Mouse (Mus musculus) cerebellum, adult 2 months (tissue): Measurements from ENCODE around the gene Atxn7l3.

Experiments
- CTCF ChIP-seq: fragments of 200-500 bp; IDR thresholded peaks from 2 replicates; pipeline ENCODE4 v1.5.1; 2011; ENCODE audit warnings: low read depth, mild to moderate bottlenecking, control low read depth, low read length, moderate library complexity, borderline replicate concordance; ENCODE audit not compliant: insufficient read depth
- POLR2A ChIP-seq: fragments of 200-500 bp; IDR thresholded peaks from 2 replicates; pipeline ENCODE4 v1.6.1; 2011; ENCODE audit warnings: low read length, control low read depth, borderline replicate concordance; ENCODE audit not compliant: insufficient read depth

GRCm38 (mm10) chr11:102304141-102304540, 7.7 kb upstream of the Atxn7l3 start:
- TF ChIP-seq POLR2A (no peak), CTCF (no peak)
